Mouse (Mus musculus): ENCODE data around the gene Stk25.

DNA sequence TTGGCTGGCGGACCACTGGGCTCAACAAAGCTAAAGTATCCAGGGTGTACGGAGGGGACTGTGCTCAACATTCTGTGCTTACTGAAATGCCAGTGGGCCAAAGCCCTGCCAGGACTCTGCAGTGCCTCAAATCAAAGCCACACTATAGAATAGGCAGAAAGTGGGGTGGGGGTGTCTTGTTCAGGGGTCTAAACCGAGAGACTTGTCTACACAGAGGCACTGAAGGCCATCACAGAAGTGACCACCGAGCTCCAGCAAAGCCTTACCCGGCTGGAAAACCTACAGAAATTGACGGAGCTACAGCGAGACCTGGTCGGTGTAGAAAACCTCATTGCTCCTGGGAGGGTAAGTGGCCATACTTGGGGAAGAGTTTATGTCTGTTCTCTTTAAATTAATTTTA is 48.7 kb downstream of the Stk25 start:
- TF ChIP-seq GATA1 (IDR thresholded peaks at IDR 0.05; ENCODE audit: low read length): no peak
- no peak for TF ChIP-seq TAL1 (IDR thresholded peaks at IDR 0.05; ENCODE audit: low read length)
